Mouse (Mus musculus) heart, postnatal 14 days (tissue): ENCODE data around the gene Ssc5d. TPM values are rescaled to one million over a fixed set of nuclear protein-coding genes. Genes with fewer than 3 reads are reported as not detected.
"Not testable (repeated sequence)": the region's sequence is repeated elsewhere in the genome, so short reads cannot be mapped to it uniquely, and the experiment has no call there.

Source experiments
- DNase-seq, 2 experiments: peaks; one replicate each; pipeline ENCODE4 v3.0.0; 2021 to 2022
- intact Hi-C: fragments of 180-260 bp; cut with DNase I; formaldehyde crosslinking; loops from one replicate; pipeline ENCODE4 v1.15.1; 2025
- long read RNA-seq, 2 experiments: library from polyadenylated mRNA; stranded (forward); transcript quantifications; one replicate each; pipeline ENCODE4 v2.0.0; 2021
- total RNA-seq, 2 experiments: library from RNA; stranded (reverse); gene quantifications; 2 replicates each; pipeline ENCODE4 v1.2.3; 2021

Gene Ssc5d
- total RNA-seq: 1 to 10 TPM; 7.8 TPM
- long read RNA-seq, experiment 1, full-length matches to known transcripts: 2 of 4 reads
- long read RNA-seq, experiment 1, partial matches to known transcripts: 2 of 4 reads
- long read RNA-seq, experiment 1, other reads (novel, unspliced or antisense): 0 of 4 reads
- long read RNA-seq, experiment 2, full-length matches to known transcripts: 2 of 2 reads
- long read RNA-seq, experiment 2, partial matches to known transcripts: 0 of 2 reads
- long read RNA-seq, experiment 2, other reads (novel, unspliced or antisense): 0 of 2 reads

DNA sequence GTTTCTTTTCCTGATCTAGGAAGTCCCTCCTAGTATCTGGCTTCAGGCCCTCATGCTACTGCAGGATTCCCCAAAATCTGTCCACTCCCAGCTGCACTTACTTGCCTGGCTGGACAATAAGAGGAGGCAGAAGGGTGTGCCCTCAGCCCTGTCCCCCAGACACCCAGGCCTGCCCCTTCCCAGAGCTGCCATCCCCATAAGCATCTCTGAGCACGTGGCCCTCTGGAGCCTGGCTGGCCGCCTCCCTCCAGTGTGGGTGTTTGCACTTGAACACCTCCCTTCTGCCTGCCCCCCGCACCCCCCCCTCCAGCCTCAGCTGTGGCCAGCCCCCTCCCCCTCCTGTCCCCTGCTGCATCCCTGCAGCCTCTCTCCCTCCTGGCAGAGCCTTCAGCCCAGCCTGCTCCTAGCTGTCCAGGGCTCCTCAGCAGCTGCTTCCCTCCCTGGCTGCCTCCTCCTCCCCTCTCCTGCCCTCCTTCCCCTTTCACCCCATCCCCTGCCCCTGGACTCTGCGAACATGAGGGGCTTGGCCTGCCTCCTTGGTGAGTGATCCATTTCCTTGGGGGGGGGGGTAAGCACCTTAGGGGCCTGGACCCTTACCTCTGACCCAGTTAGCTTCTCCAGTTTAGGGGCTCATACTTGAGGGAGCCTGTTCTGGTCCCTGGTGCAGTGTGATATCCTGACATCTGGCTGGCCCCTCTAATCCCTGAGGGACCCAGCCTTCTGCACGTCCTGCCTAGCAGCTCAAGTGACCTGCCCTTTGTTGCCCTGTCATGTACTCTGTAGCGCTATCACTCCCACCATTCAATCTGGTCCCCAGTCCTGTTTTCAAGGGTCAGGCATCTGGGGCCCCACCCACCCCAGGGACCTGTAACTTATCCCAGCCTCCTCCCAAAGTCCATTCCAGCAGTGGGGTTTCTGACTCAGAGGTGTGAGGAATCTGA is at the start of gene Ssc5d:
Gene Ssc5d (plus strand): TSS at position 345 of the 941 bp plus-strand sequence.
- intact Hi-C loops: no loop called here
- DNase-seq: peak; percentile 65 to 66

DNA sequence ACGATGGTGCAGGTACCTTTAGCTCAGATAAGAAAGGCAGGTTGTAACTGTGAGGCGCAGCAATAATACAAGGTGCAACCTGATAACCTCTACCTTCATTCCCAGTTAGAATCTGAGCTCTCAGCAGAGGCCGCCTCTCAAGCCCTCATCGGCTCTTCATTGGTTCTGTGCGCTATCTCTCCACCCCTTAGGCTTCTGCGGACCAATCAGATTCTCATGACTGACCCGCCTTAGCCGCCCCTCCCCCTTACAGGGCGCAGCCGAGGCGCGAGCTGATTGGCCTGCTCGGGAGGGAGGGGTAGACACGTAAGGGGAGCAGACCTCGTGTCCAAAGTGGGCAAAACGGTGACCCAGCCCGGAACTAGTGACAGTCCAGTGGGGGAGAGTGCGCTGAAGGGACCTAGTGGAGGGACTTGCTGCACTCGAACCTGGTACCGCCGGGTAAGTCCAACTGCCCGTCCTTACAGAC is 48.8 kb upstream of the Ssc5d start, which contains the start of gene Isoc2a:
Gene Isoc2a (plus strand): TSS at position 401 of the 469 bp plus-strand sequence.
- peak; percentile 86 to 89 for DNase-seq
- intact Hi-C loops: no loop called here

DNA sequence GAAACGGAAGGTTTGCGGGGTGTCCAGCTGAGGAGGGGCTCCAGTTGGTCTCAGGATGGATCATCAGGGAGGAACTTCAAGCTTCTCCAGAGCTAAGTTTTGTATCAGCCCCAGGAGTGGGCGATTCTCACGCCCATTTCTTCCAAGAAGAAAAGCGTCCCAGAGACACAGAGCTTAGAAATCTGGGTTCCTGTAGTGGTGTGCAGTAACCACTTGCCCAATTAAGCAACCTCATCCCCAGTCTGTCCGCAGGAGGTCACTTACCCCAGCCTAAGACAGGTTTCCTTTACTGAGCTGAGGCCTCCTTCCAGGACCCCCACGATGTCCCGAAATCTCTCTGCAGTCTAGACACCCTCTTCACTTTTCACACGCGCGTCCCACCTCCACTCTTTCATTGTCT is 48.4 kb upstream of the Ssc5d start:
- intact Hi-C loops: no loop called here
- no peak for DNase-seq

DNA sequence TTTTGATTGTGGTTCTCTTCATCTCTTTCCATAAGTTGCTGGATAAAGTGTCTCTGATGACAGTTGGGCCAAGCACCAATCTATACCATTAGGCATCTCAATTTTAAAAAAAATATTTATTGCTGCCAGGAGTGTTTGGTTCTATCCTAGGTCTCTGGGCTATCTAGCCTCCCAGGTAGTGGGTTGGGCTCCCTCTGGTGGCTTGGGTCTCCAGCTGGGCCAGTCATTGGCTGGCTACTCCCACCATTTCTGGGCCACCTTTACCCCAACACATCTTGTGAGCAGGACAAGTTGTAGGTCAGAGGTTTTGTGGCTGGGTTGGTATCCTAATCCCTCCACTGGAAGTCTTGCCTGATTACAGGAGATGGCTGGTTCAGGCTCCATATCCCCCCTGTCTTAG is 47.4 kb upstream of the Ssc5d start:
- no peak for DNase-seq
- intact Hi-C loops: no loop called here

DNA sequence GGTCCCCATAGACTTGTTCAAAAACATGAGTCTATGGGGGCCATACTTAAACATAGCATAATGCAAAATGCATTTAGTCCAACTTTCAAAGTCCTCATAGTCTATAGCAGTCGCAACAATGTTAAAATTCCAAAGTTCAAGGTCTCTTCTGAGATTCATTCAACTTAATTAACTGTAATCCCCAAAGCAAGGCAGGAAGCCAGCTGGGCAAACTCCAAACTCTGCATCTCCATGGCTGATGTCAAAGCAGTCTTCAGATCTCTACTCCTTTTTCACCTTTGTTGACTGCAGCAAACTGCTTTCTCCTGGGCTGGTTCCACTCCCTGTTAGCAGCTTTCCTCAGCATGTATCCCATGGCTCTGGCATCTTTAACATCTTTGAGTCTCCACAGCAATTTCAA is 46.5 kb upstream of the Ssc5d start:
- DNase-seq, intact Hi-C loops: not testable (repeated sequence)

DNA sequence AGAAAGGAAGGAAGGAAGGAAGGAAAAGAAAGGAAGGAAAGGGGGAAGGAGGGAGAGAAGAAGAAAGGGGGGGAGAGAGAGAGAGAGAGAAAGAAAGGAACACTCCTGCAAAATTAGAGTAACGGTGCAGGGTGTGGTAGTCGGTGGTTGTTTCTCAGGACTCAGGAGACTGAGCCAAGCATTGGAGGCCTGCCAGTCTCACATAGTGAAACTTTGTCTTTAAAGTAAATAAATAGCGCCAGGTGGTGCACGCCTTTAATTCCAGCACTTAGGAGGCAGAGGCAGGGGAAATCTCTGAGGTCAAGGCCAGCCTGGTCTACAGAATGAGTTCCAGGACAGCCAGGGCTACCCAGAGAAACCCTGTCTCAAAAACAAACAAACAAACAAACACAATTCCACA is 38.9 kb upstream of the Ssc5d start:
- DNase-seq: no peak
- intact Hi-C loops: no loop called here

DNA sequence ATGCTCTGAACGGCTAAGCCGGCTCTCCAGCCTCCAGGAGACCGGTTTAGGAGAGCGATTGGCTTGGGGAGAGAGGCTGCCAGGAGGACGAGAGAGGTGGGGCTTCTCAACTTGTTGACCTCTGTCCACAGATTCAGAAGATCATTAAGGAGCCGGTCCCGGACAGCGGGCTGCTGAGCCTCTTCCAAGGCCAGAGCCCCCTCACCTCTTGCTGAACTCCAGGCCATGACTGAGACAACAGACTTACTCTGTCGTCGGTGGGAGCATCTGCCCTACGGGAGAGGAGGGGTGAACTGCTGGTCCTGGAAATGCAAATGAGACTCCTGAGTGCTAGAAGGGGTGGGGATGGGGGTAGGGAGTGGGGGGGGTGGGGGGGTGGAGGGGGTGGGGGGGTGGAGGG is 30.4 kb upstream of the Ssc5d start:
- no peak for DNase-seq
- intact Hi-C loops: no loop called here

DNA sequence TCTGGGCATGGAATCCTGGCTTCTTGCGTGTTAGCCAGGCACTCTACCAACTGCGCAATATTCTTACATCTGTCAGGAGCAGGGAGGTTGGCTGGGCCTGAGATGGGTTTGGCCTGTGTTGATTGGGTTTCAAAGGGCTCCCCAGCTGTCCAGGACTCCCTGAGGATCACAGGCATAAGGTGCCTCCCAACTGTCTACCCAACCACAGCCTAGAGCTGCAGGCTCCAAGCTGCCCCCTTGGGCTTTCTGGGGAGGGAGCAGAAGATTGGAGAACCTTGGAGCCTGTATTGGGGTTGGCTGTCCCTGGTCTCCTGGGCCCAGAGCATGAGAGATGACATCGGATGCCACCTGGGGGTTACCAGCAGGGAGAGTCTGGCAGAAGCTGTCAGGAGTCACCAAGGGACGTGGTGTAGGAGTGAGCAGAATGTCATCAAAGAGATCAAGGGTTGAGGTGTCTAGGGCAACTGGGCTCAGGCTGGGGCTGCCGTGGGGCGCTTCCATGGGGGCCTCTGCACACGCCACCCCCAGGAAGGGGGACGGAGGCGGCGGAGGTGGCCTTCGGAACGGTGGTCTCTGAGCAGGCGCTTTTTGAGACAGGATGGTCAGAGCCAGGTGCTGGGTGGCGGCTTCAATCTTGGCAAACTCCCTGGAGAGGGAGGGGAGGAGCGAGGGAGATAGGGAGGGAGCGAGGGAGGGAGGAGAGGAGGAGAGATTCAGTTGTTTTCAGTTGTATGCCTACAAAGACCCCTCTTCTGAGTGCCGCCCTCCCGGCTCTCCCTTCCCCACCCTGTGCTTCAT is 26.5 kb upstream of the Ssc5d start:
- intact Hi-C loops: no loop called here
- no peak for DNase-seq

DNA sequence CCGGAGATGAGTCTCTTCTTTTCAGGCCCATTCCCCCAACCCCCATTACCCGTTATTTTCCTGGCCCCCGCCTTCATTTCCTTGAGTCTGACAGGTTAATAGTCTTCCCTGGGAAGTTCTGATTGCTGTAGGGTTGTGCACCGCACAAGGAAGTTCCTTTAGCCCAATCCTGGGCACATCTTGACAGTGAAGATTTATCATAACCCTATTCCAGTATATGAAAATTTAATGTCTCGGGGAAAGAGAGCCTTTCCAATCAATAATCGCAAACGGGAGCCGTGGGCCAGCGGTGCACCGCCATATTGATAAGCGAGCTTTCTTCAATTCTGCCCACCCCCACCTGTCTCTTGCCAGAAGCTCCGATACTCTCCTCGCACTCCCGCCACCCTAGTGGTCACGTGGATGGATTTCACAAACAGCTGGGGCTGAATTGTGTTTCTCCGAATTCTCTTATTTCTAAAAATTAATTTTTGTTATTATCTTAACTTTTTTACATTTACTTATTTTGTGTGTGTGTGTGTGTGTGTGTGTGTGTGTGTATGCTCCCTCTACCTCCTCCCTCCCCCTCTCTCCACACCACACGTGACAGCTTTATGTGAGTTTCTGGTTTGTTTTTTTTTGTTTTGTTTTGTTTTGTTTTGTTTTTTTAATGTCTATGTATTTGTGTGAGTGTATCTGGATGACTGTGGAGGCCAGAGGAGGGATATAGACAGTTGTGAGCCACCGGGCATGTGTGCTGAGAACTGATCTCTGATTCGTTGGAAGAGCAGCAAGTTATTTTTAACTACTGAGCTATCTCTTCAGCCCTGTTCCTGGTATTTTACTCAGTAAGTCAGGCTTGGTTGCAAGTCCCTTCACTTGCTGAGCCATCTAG is 25.7 kb upstream of the Ssc5d start:
- peak in 1 of 2 experiments; percentile 30 for DNase-seq
- intact Hi-C loops: no loop called here

DNA sequence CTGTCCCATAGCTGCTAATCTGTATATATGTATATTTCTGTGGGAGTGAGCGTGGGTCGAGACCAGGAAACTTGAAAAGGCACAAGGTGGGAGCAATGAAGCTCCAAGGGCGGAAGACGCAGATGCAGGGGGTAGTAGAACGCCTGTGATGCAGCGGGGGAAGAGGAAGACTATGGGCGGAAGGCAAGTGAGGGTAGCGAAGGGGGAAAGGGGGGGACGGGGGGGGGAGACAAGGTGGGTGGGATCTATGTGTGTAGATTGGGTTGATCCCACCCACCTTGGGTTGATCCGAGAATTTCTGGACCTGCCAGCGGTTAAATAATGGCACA is 25.1 kb upstream of the Ssc5d start:
- intact Hi-C loops: no loop called here
- DNase-seq: no peak

DNA sequence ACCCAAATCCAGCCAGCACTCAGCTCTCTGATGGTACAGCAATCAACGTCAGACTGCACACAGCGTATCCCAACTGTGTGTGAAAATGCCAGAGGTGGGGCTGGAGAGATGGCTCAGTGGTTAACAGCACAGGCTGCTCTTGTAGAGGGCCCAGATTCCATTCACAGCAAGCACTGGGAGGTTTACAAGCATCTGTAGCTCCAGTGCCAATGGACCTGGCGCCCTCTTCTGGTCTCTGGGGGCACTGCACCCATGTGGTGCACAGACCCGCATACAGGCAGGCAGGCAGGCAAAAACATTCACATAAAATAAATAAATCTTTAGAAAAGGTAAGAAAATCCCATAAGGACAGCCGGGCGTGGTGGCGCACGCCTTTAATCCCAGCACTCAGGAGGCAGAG is 24.4 kb upstream of the Ssc5d start:
- peak in 1 of 2 experiments; percentile 49 for DNase-seq
- intact Hi-C loops: no loop called here

DNA sequence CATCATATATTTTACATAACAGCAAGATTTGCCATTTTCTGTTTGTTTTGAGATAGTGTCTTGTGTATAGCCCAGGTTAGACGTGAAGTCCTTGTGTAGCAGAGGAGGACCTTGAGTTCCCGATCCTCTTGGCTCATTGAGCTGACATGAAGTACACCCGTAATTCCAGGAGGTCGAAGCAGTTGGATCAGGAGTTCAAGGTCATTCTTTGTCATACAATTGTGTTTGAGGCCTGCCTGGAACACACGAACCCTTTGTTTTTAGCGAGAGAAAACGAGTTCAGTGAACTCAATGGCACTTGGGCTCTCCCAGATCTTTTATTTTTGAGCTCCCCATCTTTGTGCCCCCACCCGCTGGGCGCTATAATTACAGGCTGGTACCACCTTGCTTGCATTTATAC is 23.2 kb upstream of the Ssc5d start:
- intact Hi-C loops: no loop called here
- no peak for DNase-seq

DNA sequence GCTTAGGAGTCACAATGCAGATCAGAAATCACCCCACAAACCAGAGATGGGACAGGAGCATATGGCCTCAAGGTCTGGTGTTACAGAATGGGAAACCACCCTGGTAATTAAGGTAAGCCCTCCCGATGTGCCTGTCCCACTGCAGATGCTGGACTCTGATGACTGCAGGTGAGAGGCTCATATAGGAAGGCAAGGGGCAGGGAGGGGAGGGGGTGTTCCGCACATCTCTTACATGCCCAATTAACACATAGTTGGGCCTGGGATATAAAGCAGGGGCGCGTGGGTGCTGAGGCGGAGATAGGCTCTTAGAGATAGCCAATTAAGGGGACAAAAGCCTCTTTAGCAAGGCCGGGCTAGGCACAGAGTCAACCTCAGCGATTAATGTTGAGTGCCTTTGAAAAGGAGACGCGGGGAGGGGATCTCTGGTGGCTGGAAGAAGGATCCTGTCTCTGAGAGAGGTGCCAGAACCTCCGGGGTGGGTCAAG is 19.1 kb upstream of the Ssc5d start, which contains the start of gene Gm36210:
Gene Gm36210 (minus strand): TSS at position 51 of the 485 bp plus-strand sequence.
- no peak for DNase-seq
- intact Hi-C loops: no loop called here

DNA sequence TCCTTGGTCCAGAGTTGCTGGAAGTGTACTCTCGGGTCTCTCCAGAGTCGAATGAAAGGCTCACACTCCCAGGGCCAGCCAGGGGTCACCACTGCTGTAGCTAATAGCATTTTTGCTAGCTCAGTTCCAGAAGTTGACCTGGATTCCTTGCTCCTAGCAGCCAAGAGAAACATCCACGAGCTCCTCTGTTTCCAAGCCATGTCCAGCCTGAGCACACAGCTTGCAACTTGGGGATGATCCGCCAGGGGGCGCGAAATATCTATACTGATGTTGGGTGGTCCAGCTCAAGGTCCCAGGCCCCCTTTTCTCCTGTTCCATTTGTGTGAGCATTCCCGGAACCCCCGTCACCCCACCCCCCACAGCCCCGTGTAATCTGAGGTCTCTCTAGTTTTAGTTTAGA is 14.0 kb upstream of the Ssc5d start:
- DNase-seq: peak; percentile 74 to 82
- intact Hi-C loops: loop anchor here (2.0 to 5.0 kb wide), 2 partner anchors 27 to 44 kb away; no protein-coding TSS in a partner anchor

DNA sequence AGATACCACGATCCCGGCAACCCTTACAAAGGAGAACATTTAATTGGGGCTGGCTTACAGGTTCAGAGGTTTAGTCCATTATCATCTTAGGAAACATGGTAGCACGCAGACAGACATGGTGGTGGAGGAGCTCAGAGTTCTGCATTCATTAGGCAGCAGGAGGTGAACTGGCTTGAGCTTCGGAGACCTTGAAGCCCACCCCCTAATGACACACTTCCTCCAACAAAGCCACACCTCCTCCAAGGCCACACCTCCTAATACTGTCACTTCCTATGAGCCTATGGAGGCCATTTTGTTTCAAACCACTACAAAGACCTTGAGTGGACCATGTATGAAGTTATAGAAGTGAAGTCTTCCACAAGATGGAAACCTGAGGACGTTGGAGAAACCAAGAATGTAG is 13.3 kb upstream of the Ssc5d start:
- DNase-seq: no peak
- intact Hi-C loops: loop anchor here (5.0 kb wide), 1 partner anchor 45 kb away; no protein-coding TSS in a partner anchor

DNA sequence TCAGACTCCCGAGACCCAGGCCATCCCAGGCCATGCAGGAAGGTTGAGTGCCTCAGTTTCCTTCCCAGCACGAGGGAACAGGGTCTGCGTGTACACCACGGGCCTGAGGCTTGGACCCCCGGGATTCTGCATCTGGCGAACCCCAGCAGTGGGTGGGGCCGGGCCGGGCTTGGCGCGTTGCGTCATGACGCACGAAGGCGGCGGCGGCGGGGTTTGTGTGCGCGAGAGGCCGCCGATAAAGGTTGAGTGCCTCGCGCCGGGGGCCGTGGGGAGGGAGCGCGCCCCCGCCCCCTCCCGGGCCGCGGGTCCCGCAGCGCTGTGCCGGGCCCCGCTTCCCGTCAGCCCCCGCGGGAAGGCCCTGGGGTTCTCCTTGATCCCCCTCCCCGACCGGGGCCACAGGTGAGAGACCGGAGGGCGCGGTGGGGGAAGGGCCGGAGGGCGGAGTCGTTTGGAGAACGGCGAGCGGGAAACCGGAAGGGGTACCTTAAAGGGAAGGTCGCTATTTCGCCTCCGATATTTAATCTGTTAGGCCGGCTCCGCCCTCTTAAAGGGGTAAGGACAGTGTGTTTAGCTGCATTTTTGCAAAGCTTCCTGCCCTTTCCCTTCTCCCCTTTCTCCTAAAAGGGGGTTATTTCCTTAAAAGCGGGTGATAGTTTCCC is 10.4 kb upstream of the Ssc5d start, which contains the start of gene Zfp628:
Gene Zfp628 (plus strand): TSS at position 211 of the 659 bp plus-strand sequence.
- intact Hi-C loops: no loop called here
- DNase-seq: peak; percentile 94 to 96

DNA sequence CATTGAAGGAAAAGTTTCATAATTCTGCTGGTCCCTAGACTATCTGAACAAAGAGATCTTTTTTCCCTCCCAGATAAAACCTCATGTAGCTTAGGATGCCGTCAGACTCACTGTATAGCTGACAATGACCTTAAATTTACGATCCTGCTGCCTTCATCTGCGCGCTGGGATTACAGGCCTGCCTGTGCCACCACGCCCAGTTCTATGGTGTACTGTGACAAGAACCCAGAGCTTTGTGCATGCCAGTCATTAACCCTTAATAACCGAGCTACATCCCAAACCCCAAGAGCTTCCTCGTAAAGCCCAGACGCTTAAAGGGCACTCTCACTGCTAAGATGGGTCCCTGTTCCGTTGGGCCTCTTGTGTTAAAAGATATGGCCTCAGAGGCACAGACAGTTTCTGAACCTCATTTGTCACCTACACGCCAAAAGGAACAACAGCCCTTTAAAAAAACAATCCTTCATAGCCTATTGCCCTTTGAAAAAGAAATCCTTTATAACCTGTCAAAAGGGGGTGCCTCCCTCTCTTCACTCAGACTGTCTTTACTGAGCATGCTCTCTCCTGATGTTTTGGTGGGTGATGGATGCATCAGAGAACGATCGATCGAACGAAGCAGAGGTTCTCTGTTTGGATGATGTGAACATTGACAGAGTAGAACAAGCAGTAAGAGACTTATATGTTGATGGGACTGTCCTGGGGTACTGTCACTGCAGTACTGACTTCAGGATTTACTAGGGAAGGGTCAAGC is 9.7 kb upstream of the Ssc5d start:
- peak in 1 of 2 experiments; percentile 27 for DNase-seq
- intact Hi-C loops: no loop called here

DNA sequence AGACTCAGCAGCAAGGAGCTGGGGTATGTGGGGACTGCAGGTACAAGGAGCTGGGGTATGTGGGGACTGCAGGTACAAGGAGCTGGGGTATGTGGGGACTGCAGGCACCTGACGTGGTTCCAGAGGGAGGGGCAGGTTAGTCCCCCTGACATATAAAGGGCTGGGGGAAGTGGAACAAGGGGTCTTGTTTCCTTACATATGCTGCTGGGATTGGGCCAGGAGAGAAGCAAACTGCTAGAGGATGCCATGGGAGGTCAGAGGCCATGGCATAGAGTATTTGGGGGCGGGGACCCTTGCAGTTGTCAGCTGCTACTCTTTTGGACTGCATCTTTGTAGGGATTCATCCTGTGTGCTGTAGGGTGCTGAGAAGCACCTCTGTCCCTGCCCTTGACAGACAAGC is 8.1 kb upstream of the Ssc5d start:
- intact Hi-C loops: no loop called here
- DNase-seq: no peak
